Mouse (Mus musculus) mouse embryonic stem cell (cell line): ENCODE results near the gene Pmepa1.

ENCODE experiments used
- in situ Hi-C, 2 experiments: fragments of 300-500 bp; cut with MboI; formaldehyde crosslinking; loops; 1 replicate in 1 of 2; 3 replicates in 1 of 2; pipeline ENCODE4 v1.14.3; 2019 to 2020; ENCODE audit warnings: low sequenced_read_pairs in 2 of 2, low pct_unique_long_range_greater_than_20kb in 1 of 2, mixed read lengths in 1 of 2; ENCODE audit not compliant: unreplicated experiment in 1 of 2

Gene Pmepa1

DNA sequence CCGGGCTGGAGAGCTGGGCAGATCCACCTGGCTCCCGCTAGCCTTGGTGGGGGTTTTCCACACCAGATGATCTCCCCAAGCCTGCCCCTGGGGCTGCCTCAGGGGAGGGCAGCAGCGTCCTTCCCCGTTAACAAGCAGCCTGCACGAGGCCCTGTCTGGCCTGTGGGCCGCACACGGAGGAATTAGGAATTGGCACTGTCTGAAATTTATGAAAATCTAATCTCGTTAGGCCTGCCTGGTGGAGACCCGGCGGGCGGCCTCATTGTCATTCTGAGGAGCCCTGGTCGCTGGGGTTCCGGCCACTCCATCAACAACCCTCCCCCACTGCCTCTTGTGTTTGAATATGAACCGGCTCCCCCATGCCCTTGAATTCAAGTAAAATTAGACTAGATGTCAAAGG is 37.8 kb downstream of the Pmepa1 start:
- in situ Hi-C loops: no loop called here

- in situ Hi-C loops: no loop called here
These were observed 40.6 kb downstream of the Pmepa1 start for GRCm38 (mm10) chr2:173235435-173236332.

- in situ Hi-C loops: no loop called here
These were observed 43.6 kb downstream of the Pmepa1 start for GRCm38 (mm10) chr2:173232766-173233099.

DNA sequence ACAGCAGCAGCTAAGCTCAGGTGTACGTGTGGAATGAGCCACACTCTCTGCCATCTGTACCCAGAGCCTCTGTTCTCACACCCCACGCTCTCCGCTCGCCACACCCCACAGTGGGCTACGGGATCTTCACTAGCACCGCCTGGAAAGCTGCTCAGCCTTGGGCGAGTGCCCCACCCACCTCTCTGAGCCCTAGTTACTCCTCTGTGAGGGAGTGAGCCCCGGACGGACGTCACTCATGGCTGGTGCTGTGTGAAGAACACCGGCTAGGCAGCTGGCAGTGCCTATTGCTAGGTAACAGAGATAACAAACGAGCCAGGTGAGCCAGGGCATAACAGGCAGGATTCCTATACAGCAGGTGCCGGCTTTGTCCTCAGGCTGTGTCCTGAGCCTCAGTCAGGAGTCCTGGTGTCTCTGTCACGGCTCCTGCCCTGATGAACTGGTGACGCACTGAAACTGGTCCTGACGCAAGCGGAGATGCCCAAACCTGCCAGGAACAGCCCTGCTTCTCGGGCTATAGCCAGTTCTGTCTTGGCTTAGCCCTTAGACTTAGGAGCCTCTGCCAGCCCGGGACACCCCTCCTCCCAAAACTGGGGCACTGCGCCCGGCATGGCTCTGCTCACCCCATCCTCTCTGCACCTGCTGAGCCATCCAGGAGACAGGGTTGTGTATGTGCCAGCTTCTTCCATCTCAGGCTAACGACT is 44.1 kb downstream of the Pmepa1 start:
- in situ Hi-C loops: no loop called here

DNA sequence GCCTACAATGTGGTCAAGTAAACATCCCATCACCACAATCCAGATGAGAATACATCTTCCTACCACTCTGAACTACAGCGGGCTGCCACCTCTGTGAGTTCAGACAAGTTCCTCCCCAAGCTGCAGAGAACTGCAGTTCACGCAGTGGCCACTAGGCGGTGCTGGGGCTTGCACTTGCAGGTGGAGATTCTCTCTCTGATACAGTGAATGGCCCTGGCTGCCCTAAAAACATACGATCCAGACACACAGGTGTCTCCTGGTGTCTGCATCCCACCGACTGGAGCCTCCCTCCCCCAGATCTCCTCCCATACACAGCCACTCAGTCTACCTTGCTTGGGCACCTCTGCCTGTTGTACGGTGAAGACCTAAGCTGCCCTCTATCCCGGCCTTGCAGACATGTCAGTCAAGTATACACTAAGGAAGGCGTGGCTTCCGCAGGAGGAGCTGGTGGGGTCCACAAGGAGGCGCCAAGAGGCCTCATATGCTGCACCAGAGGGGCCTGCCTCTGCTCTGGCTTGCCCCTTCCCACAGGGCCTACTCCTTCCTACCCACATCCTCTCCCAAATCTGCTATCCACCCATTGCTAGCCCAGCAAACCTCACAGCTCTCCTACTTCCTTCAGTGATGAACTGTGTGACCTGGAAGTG is 46.6 kb downstream of the Pmepa1 start:
- in situ Hi-C loops: no loop called here

DNA sequence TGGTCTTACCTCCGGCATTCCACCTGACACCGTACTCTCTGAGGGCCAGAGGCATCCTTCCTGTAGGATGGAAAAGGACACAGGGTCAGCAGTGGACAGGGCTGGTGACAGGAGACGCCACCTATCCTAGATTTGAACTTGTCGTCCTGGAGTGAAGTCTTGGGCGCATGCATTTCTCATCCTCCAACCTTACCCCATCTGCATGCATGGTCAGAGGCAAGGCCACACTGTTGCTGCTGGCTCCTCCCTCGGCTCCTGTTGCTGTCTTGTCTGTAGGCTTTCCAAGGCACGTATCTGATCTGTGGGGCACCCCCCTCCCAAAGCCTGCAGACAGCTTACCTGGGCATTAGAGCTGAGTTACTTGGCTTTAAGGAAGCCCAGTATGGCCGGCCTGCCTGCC is 47.8 kb downstream of the Pmepa1 start:
- in situ Hi-C loops: no loop called here

DNA sequence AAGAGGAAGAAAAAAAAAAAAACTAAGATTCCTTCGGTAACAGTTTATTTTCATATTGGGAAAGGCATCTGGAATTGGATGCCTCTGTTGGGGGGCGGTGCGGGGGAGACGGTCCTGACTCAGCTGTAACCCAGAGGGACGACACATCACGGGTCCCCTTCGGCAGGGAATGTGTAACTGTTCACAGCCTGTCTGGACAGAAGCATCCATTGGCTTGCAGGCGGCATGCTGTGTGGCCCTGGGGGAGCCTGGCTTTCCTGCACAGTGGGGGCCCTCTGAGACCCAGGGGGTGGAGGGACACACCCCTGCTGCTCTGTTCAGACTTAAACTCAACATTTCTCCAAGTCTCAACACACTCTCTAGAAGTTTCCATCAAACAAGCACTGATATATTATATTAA is 49.5 kb downstream of the Pmepa1 start:
- in situ Hi-C loops: no loop called here

GRCm38 (mm10) chr2:173225906-173226305 is 50.4 kb downstream of the Pmepa1 start:
- in situ Hi-C loops: no loop called here

DNA sequence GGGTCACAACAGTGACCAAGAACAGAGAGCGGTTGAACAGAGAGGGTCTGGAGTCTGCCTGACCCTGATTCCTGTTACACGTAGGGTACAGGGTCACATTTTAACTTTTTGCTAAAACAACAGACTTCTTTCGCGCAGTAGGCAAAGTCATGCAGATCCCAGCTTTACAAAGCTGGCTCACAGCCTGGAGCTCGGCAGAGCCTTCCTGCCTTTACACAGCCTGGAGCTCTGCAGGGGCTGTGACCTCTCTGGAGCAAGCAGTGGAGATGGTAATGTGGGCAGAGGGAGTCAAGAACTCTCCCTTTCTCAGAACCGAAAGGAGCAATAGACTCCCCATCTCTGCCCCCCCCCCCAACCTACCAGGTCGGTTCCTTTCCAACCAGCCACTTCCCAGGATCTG is 51.5 kb downstream of the Pmepa1 start:
- in situ Hi-C loops: no loop called here

DNA sequence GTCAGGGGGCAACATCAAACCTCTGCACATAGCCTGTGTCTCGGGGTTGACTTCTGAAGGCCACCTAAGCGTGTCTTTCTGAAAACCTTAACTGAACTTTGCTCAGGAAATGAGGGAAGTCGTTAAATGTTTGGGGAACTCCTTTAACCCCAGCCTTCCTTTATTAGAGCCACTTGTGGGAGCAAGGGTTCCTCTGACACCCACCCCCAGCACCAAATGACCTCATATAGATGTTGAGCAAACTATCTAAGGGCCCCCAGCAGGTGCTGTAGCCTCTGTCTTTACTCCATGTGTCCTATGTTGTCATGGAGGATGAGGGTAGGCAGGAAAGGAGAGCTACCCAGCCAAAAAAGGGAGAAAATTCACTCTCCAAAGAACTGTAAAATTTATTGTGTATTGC is 52.2 kb downstream of the Pmepa1 start:
- in situ Hi-C loops: no loop called here

GRCm38 (mm10) chr2:173223496-173223895 is 52.8 kb downstream of the Pmepa1 start:
- in situ Hi-C loops: no loop called here

DNA sequence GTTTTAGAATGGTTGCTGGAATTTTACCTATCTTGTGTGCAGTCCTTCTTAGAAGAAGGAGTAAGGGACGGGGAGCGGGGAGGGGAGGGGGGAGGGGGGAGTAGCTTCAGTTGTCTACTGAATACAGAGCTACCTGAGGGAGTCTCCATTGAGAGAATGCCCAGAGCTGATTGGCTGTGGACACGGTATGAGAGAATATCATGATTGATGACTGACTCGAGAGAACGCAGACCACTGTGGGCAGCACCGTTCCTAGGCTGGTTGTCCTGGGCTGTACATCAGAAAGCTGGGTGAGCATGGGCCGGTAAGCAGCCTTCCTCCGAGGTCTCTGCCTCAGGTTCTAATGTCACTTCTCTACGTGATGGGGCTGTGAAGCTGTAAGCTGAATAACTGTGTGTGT is 55.6 kb downstream of the Pmepa1 start:
- in situ Hi-C loops: no loop called here

DNA sequence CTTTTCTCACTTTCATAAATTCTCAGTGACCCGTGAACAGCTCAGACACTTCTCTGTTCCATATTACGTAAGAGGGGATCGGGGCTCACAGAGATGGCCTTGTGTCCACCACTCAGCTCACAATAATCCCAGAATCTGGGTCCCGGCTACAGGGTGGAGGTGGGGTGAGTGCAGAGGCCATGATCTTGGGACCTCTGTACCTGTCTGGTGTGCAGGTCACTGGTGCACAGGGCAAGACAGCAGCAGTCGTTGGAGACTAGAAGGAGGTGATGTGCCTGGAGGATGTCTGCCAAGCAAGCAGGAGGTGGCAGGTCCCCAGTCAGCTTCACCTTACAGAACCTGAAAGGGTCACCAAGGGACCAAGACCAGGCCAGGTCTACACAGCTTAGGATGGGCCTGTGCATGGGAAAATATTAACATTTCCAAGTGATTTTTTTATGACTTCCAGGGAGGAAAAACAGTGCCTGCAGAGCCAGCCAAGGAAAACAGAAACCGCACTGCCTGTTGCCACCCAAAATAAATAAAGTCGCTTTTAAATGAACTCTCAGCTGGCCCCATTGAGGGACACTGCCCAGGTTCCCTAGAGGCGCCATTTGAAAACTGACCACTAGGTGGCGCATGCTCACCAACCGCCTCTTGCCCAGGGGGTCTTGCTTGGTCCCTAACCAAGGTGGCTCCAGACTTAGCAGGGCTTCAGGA is 56.9 kb downstream of the Pmepa1 start:
- in situ Hi-C loops: loop anchor here (10.0 kb wide), 2 partner anchors 195 to 205 kb away; no protein-coding TSS in a partner anchor

DNA sequence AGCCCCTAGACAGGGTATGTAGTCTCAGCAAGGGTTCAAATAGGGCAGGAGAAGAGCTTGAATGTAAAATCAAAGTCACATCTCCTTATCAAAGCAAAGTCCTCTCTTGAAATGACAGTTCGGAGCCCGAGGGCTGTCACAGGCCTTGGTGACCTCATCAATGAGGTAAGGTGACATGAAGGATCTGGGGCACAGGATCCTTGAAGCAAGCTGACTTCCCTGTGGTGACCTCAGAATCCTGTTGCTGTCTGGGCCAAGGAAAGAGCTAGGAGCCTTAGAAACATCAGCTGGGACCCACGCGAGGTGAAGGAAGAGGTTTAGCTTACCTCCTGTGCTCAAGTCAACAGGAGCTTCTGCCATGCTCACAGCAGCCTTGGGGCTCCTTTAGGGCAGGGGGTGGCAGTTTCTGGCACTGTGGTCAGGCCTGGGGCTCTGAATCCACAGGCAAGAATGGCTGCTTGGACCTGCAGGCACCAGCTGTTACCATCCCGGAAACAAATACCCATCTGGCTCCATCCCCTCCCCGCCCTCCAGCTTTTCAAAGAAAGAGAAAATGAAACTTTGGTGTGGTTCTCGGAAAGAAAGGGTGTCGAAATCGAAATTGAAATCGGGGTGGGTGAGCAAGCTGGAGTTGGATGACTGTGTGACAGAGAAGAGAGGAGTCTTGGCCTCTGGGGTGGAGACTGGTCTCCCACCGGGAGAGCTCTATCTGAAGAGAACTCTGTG is 57.8 kb downstream of the Pmepa1 start, which contains the start of gene Zbp1:
Gene Zbp1, minus strand, starts transcription at position 508 of the 726 bp plus-strand sequence.
- in situ Hi-C loops: loop anchor here (10.0 kb wide), 2 partner anchors 196 to 206 kb away; no protein-coding TSS in a partner anchor

DNA sequence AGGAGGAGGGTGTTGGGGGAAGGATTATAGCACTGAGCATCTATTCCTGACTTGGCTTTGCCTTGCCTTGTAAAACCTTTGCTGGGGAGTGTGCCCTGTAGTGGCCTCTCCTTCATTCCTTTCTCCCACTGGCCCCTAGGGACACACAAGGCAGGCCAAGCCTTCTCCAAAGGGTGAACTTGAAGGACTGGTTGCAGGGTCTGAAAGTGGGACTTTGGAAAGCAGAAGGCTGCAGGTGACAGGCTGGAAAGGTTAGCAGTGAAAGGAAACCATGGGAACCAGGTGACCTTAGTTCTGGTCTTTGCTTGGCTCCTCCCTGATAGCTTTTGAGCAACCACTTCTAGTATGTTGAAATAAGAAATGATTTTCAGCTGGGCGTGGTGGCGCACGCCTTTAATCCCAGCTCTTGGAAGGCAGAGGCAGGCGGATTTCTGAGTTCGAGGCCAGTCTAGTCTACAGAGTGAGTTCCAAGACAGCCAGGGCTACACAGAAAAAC is 58.5 kb downstream of the Pmepa1 start:
- in situ Hi-C loops: loop anchor here (10.0 kb wide), 2 partner anchors 197 to 207 kb away; no protein-coding TSS in a partner anchor

DNA sequence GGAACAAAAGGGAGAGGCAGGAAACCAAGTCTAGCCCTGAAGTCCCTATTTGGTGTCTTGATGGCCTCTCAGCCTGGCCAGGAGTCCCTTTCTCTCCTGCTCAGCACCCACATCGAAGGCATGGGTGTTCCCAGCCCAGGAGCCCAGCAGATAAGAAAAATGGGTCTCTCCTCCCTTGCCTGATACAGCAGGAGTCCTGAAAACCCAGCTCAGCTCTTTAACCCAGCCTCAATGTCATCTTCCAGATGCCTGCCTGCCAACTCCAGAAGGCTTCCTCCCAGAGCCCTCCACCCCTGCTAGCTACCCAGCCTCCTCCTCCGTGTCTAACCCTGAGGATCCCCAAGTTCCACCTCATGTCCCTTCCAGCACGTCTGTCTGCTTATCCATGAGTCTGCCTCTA is 59.1 kb downstream of the Pmepa1 start:
- in situ Hi-C loops: loop anchor here (10.0 kb wide), 2 partner anchors 198 to 208 kb away; no protein-coding TSS in a partner anchor

DNA sequence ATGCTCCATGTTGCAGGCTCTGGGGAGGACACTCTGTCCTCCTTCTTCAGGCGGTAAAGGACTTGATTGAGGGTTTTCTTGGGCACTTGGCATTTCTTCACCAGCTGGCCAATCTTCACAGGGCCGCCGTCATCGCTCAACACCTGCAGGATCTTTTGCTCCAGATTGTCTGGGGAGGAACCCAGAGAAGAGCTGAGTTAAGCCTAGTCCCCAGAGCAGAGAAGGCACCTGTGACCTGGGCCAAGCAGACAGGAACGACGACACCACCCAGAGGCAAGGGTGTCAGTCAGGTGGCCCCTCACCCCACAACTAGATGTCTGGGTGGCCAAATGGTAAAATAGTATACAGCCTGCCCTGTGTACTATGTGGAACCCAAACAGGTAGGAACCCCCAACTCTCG is 59.5 kb downstream of the Pmepa1 start:
- in situ Hi-C loops: loop anchor here (10.0 kb wide), 2 partner anchors 198 to 208 kb away; no protein-coding TSS in a partner anchor

- in situ Hi-C loops: loop anchor here (10.0 kb wide), 2 partner anchors 203 to 213 kb away; no protein-coding TSS in a partner anchor
These were observed 64.1 kb downstream of the Pmepa1 start for GRCm38 (mm10) chr2:173212227-173212626.
